Mouse (Mus musculus): Measurements from ENCODE around the gene Arhgap45.

Arhgap45 gene

GRCm38 (mm10) chr10:79986232-79986878, 30.1 kb upstream of the Arhgap45 start:
- DNase-seq (ENCODE audit: low read depth in 2 of 2, low spot score in 2 of 2), result peak in 1 of 2 experiments; percentile 9

GRCm38 (mm10) chr10:79986963-79987362, 29.5 kb upstream of the Arhgap45 start:
- DNase-seq (ENCODE audit: low read depth in 2 of 2, low spot score in 2 of 2), result peak; percentile 90 to 95

- DNase-seq (ENCODE audit: low read depth in 2 of 2, low spot score in 2 of 2), result no peak
Observed at GRCm38 (mm10) chr10:79987771-79988505, 28.5 kb upstream of the Arhgap45 start.

- peak; percentile 42 to 55 for DNase-seq (ENCODE audit: low read depth in 2 of 2, low spot score in 2 of 2)
Observed at GRCm38 (mm10) chr10:79988506-79989271, 27.8 kb upstream of the Arhgap45 start, which contains the start of gene Cnn2. TSS of gene Cnn2 (plus strand) at chr10:79988584.

- peak in 1 of 2 experiments; percentile 14 for DNase-seq (ENCODE audit: low read depth in 2 of 2, low spot score in 2 of 2)
Observed at GRCm38 (mm10) chr10:79989272-79989786, 27.1 kb upstream of the Arhgap45 start.

GRCm38 (mm10) chr10:79989870-79990269, 26.6 kb upstream of the Arhgap45 start:
- no peak for DNase-seq (ENCODE audit: low read depth in 2 of 2, low spot score in 2 of 2)

- DNase-seq (ENCODE audit: low read depth in 2 of 2, low spot score in 2 of 2), result no peak
Observed at GRCm38 (mm10) chr10:79991099-79991498, 25.4 kb upstream of the Arhgap45 start.

GRCm38 (mm10) chr10:79991548-79991947, 24.9 kb upstream of the Arhgap45 start:
- no peak for DNase-seq (ENCODE audit: low read depth in 2 of 2, low spot score in 2 of 2)

GRCm38 (mm10) chr10:79994397-79995115, 21.9 kb upstream of the Arhgap45 start:
- DNase-seq (ENCODE audit: low read depth in 2 of 2, low spot score in 2 of 2), result peak in 1 of 2 experiments; percentile 47

GRCm38 (mm10) chr10:79995636-79996035, 20.8 kb upstream of the Arhgap45 start:
- no peak for DNase-seq (ENCODE audit: low read depth in 2 of 2, low spot score in 2 of 2)

GRCm38 (mm10) chr10:79996272-79997033, 20.0 kb upstream of the Arhgap45 start, which contains the start of gene Abca7:
TSS of gene Abca7 (plus strand) at chr10:79996494.
- DNase-seq (ENCODE audit: low read depth in 2 of 2, low spot score in 2 of 2), result peak; percentile 90 to 94

- DNase-seq (ENCODE audit: low read depth in 2 of 2, low spot score in 2 of 2), result no peak
Observed at GRCm38 (mm10) chr10:79997034-79997760, 19.3 kb upstream of the Arhgap45 start.

- no peak for DNase-seq (ENCODE audit: low read depth in 2 of 2, low spot score in 2 of 2)
Observed at GRCm38 (mm10) chr10:79997819-79998218, 18.6 kb upstream of the Arhgap45 start.

GRCm38 (mm10) chr10:80001945-80002344, 14.5 kb upstream of the Arhgap45 start:
- DNase-seq (ENCODE audit: low read depth in 2 of 2, low spot score in 2 of 2), result no peak

GRCm38 (mm10) chr10:80002829-80003228, 13.6 kb upstream of the Arhgap45 start:
- DNase-seq (ENCODE audit: low read depth in 2 of 2, low spot score in 2 of 2), result no peak

GRCm38 (mm10) chr10:80003374-80004232, 12.8 kb upstream of the Arhgap45 start:
- no peak for DNase-seq (ENCODE audit: low read depth in 2 of 2, low spot score in 2 of 2)

GRCm38 (mm10) chr10:80004233-80004705, 12.2 kb upstream of the Arhgap45 start:
- DNase-seq (ENCODE audit: low read depth in 2 of 2, low spot score in 2 of 2), result no peak

- DNase-seq (ENCODE audit: low read depth in 2 of 2, low spot score in 2 of 2), result no peak
Observed at GRCm38 (mm10) chr10:80011740-80012139, 4.7 kb upstream of the Arhgap45 start.
